Mouse (Mus musculus): Measurements from ENCODE around the gene Mad2l2.

DNA sequence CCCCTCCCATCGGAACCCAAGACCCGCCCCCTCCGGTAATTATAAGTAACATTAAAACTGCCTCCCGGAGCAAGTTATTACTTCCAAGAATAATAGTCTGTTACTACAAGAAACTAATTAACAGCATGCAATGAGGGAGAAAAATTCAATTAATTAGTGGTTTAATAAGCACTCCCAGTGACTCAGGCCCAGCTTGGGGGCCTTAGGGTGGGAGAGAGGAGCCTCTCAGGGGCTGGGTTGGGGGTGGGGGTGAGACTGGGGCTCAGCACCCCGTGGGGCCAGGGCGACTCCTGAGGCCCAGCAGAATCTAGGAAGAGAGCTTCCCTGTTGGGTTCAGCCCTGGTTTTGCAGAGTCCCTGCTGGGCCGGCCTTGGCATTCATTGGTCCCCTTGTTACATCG is 52.2 kb downstream of the Mad2l2 start:
- TF ChIP-seq POLR2A (IDR thresholded peaks at IDR 0.05; ENCODE audit: borderline replicate concordance, extremely low read depth, low read depth, low read length) (no peak), CTCF (IDR thresholded peaks at IDR 0.05; ENCODE audit: insufficient read depth, low read length) (no peak)
